Mouse (Mus musculus) lung, embryonic 15.5 days (tissue): ENCODE results near the gene Snapc4. TPM values are rescaled to one million over a fixed set of nuclear protein-coding genes. Genes with fewer than 3 reads are reported as not detected.

Source experiments
- ATAC-seq: fragments of 200-750 bp; cut with Nextera tagmentation; 2 replicates; pipeline ENCODE4 v1.8.0; 2017; ENCODE audit warnings: moderate number of reproducible peaks, borderline replicate concordance; ENCODE audit not compliant: low FRiP score, low TSS enrichment; ENCODE audit errors: extremely low read depth
- H3K27ac ChIP-seq: fragments of 300-500 bp; sonication (generic); 2 replicates; pipeline ENCODE4 v1.5.1; 2015; ENCODE audit warnings: moderate library complexity, mild to moderate bottlenecking, inconsistent platforms
- H3K27me3 ChIP-seq: fragments of 300-500 bp; sonication (generic); 2 replicates; pipeline ENCODE4 v1.6.1; 2015; ENCODE audit warnings: inconsistent platforms
- H3K36me3 ChIP-seq: fragments of 300-500 bp; sonication (generic); 2 replicates; pipeline ENCODE4 v1.6.1; 2015; ENCODE audit warnings: inconsistent platforms
- H3K4me1 ChIP-seq: fragments of 300-500 bp; sonication (generic); 2 replicates; pipeline ENCODE4 v1.6.1; 2015; ENCODE audit warnings: inconsistent platforms
- H3K4me2 ChIP-seq: fragments of 300-500 bp; sonication (generic); 2 replicates; pipeline ENCODE4 v1.6.1; 2015; ENCODE audit warnings: inconsistent platforms, mild to moderate bottlenecking, moderate library complexity
- H3K4me3 ChIP-seq: fragments of 300-500 bp; sonication (generic); 2 replicates; pipeline ENCODE4 v1.5.1; 2015; ENCODE audit warnings: mild to moderate bottlenecking, inconsistent platforms
- H3K9ac ChIP-seq: fragments of 300-500 bp; sonication (generic); 2 replicates; pipeline ENCODE4 v1.6.1; 2015; ENCODE audit warnings: inconsistent platforms
- H3K9me3 ChIP-seq: fragments of 300-500 bp; sonication (generic); 2 replicates; pipeline ENCODE4 v1.6.1; 2016; ENCODE audit warnings: inconsistent platforms
- WGBS: fragments of 180-500 bp; shearing (Covaris S2); methylation state at CpG from one replicate; pipeline ENCODE4 v1.1.7; 2015; 5-methylcytosine and 5-hydroxymethylcytosine counted together
- polyA plus RNA-seq: library from polyadenylated mRNA; unstranded; fragments of >200 nt; fragmentation: Nextera tagmentation; extraction: Ambion mirVana; gene quantifications from 2 replicates; pipeline ENCODE4 v1.2.1, GENCODE M21; 2015

The Snapc4 gene
- polyA plus RNA-seq, 1 experiment from 2014 or later, result 30.0 TPM

DNA sequence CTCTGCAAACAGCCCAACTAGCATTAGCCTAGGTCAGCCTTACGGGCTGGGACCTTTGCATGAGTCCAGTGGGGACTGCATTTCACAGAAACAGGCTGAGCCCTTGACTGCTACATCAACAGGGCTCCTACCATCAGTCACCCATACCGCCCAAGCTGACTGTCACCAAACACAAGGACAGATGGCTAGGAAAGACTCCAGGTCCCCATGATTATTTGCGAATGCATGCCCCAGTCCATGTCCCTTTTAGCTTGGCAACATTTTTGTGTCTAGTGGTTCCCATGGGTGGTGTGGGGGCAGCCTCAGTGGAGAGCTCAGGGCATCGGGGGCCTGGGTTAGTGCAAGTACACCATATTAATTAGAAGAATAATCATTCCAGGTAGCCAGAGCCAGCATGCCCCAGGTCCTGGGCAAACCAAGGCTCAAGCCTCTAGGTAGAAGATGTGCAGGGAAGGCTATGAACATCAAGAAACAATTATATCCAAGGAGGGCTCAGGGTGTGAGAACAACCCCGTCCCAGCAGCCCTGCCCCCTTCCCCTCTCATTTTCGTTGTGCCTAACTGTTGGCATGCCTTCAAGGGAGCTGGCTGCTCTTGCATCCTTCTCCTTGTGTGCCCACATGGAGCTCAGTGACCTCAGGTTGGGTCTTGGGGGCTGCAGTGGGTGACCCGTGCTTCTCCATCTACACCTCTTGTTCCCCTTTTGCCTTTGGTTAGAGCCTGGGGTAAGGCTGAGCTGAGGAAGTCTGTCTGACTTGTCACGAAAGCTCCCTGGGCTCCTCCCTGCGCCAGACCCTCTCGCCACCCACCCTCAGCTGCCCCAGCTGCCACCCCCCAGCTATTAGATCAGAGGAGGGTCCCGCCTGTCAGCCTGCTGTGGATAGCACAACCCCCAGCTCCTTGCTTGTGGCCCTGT, 27.1 kb downstream of the Snapc4 start:
- Histone ChIP-seq H3K27me3 (no peaks in the 10 kb centered on the region), H3K9me3 (no peaks in the 10 kb centered on the region), H3K4me2 (peak overlapping the region; percentile 97), H3K4me1 (peaks cover 38% of the 10 kb centered on the region), H3K27ac (no peak overlapping the region), H3K9ac (peak overlapping the region; percentile 78; the same call in 1 of the 2 replicates), H3K4me3 (peak overlapping the region; percentile 75), H3K36me3 (peaks cover 15% of the 10 kb centered on the region; the same call in 1 of the 2 replicates)
- 81% methylated on average over 11 of the region's 11 CpGs for WGBS
- no peak for ATAC-seq

DNA sequence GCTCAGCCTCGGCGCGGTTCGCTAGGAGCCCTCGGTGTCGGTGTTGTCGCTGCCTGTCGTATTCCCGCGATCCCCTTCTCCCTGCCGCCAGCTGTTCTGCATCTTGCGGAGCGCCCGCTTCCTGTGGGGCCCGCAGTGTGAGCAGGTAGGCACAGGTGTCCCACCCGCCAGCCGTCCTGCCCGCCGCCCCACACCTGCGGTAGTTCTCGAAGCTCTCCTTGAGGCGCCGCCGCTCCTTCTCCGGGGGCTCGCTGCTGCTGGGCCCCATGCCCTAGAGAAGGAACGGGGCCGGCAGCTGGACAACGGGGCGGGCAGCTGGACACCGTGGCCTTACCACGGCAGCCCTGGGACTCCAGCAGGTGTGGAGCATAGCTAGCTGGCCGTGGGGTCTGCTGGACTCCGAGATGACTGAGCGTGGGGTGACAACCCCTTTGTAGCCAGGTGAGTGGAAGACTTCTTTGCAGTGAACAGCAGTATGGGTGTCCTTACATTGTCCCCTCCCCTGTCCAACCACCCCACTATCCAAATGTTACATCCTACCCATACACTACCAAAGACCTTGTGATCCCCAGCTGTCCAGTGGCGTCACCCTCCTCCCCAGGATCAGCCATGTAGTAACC, 28.1 kb downstream of the Snapc4 start:
- Histone ChIP-seq H3K9ac (peak overlapping the region; percentile 78), H3K9me3 (no peaks in the 10 kb centered on the region), H3K4me1 (peaks cover 44% of the 10 kb centered on the region), H3K4me3 (peak overlapping the region; percentile 75), H3K27ac (peak overlapping the region; percentile 67), H3K4me2 (peak overlapping the region; percentile 97), H3K36me3 (peaks cover 20% of the 10 kb centered on the region; the same call in 1 of the 2 replicates), H3K27me3 (no peaks in the 10 kb centered on the region)
- WGBS, result 2% methylated on average over 36 of the region's 36 CpGs
- peak; percentile 21; the same call in 1 of the 2 replicates for ATAC-seq

GRCm38 (mm10) chr2:26351358-26352290, 28.8 kb downstream of the Snapc4 start, which contains the start of gene Dnlz:
Gene Dnlz, minus strand, starts transcription at chr2:26352110.
- H3K4me2 ChIP-seq, result peak within 1 kb of the TSS; percentile 97
- peaks cover 28% of the 10 kb centered on the region; the same call in 1 of the 2 replicates for H3K36me3 ChIP-seq
- H3K27ac ChIP-seq, result peak within 1 kb of the TSS; percentile 87
- peaks cover 44% of the 10 kb centered on the region for H3K4me1 ChIP-seq
- H3K9ac ChIP-seq, result peak within 1 kb of the TSS; percentile 93
- WGBS, result 1% methylated on average over 62 of the region's 62 CpGs
- no peaks in the 10 kb centered on the region for H3K9me3 ChIP-seq
- H3K27me3 ChIP-seq, result no peaks in the 10 kb centered on the region
- ATAC-seq, result peak; percentile 74
- peak within 1 kb of the TSS; percentile 75 for H3K4me3 ChIP-seq

- peak; percentile 24 for ATAC-seq
- Histone ChIP-seq H3K9ac (no peak overlapping the region), H3K36me3 (peaks cover 55% of the 10 kb centered on the region), H3K4me3 (no peak overlapping the region), H3K27ac (peak overlapping the region; percentile 56), H3K9me3 (no peaks in the 10 kb centered on the region), H3K4me2 (no peak overlapping the region), H3K27me3 (no peaks in the 10 kb centered on the region), H3K4me1 (peaks cover 40% of the 10 kb centered on the region)
- WGBS, result 32% methylated on average over 6 of the region's 6 CpGs
Measured at GRCm38 (mm10) chr2:26348241-26348640, 32.2 kb downstream of the Snapc4 start.

GRCm38 (mm10) chr2:26342609-26343490, 37.6 kb downstream of the Snapc4 start:
- no peak overlapping the region for H3K9ac ChIP-seq
- H3K27ac ChIP-seq, result peak overlapping the region; percentile 88
- H3K36me3 ChIP-seq, result peaks cover 51% of the 10 kb centered on the region
- H3K4me3 ChIP-seq, result no peak overlapping the region
- H3K4me1 ChIP-seq, result peaks cover 34% of the 10 kb centered on the region
- no peaks in the 10 kb centered on the region for H3K27me3 ChIP-seq
- no peaks in the 10 kb centered on the region for H3K9me3 ChIP-seq
- WGBS, result 44% methylated on average over 11 of the region's 11 CpGs
- peak overlapping the region; percentile 12; the same call in 1 of the 2 replicates for H3K4me2 ChIP-seq
- peak; percentile 37 for ATAC-seq

DNA sequence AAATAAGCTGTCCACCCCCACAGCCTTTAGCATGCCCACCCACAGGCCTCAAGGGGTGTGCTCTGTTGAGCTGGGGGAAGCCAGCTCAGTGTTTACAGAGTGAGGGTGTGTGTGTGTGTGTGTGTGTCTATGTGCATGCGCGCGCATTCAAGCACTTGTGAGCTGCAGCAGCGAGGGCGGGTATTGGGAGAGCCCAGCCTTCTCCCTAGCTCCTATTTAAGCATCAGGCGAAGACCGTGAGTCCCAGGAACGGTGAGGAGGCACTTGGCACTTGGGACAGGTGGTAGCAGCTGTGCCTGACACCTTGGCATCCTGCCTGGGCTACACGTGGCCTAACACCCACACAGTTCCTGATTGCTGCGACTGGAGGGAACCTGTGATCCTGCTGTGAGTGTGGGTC, 38.4 kb downstream of the Snapc4 start:
- H3K4me3 ChIP-seq, result no peak overlapping the region
- H3K9ac ChIP-seq, result no peak overlapping the region
- peak overlapping the region; percentile 12; the same call in 1 of the 2 replicates for H3K4me2 ChIP-seq
- H3K36me3 ChIP-seq, result peaks cover 45% of the 10 kb centered on the region
- WGBS, result 25% methylated on average over 10 of the region's 10 CpGs
- peaks cover 31% of the 10 kb centered on the region for H3K4me1 ChIP-seq
- H3K27ac ChIP-seq, result peak overlapping the region; percentile 88
- no peaks in the 10 kb centered on the region for H3K27me3 ChIP-seq
- peak; percentile 50 for ATAC-seq
- H3K9me3 ChIP-seq, result no peaks in the 10 kb centered on the region

- Histone ChIP-seq H3K27ac (peak overlapping the region; percentile 88), H3K9me3 (no peaks in the 10 kb centered on the region), H3K36me3 (peaks cover 40% of the 10 kb centered on the region), H3K4me2 (peak overlapping the region; percentile 12; the same call in 1 of the 2 replicates), H3K4me1 (peaks cover 28% of the 10 kb centered on the region), H3K9ac (no peak overlapping the region), H3K27me3 (no peaks in the 10 kb centered on the region), H3K4me3 (no peak overlapping the region)
- peak; percentile 24; the same call in 1 of the 2 replicates for ATAC-seq
- WGBS, result 76% methylated on average over 2 of the region's 2 CpGs
Measured at GRCm38 (mm10) chr2:26341510-26341981, 38.9 kb downstream of the Snapc4 start.

DNA sequence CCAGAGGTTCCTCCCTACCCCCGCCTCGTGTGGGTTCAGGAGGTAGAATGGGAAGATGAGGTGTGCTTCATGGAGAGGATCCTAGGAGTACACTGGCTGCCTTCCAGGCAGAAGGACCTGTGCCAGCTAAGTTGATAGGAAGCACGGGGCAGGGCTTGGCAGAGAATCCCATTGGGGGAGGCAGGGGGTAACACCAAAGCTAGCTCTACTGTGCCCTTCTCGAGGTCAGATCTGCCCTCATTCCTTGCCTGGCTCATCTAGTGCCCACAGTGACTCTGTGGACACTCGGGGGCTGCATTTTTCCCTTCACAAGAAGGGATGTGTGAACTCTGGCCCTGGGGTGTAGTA, 41.3 kb downstream of the Snapc4 start:
- no peak overlapping the region for H3K4me2 ChIP-seq
- WGBS, result 66% methylated on average over 5 of the region's 5 CpGs
- peaks cover 28% of the 10 kb centered on the region for H3K4me1 ChIP-seq
- no peaks in the 10 kb centered on the region for H3K27me3 ChIP-seq
- H3K9ac ChIP-seq, result no peak overlapping the region
- no peak for ATAC-seq
- H3K4me3 ChIP-seq, result no peak overlapping the region
- H3K27ac ChIP-seq, result no peak overlapping the region
- no peaks in the 10 kb centered on the region for H3K9me3 ChIP-seq
- H3K36me3 ChIP-seq, result peaks cover 20% of the 10 kb centered on the region

- Histone ChIP-seq H3K9me3 (no peaks in the 10 kb centered on the region), H3K27ac (no peak overlapping the region), H3K9ac (no peak overlapping the region), H3K27me3 (no peaks in the 10 kb centered on the region), H3K4me3 (no peak overlapping the region), H3K4me2 (no peak overlapping the region), H3K4me1 (peaks cover 28% of the 10 kb centered on the region), H3K36me3 (peaks cover 16% of the 10 kb centered on the region)
- 81% methylated on average over 9 of the region's 13 CpGs for WGBS
- no peak for ATAC-seq
Measured at GRCm38 (mm10) chr2:26338302-26339203, 41.9 kb downstream of the Snapc4 start.

GRCm38 (mm10) chr2:26330702-26331101, 49.8 kb downstream of the Snapc4 start:
- Histone ChIP-seq H3K4me2 (no peak overlapping the region), H3K27me3 (no peaks in the 10 kb centered on the region), H3K27ac (no peak overlapping the region), H3K4me3 (no peak overlapping the region), H3K9ac (no peak overlapping the region), H3K9me3 (no peaks in the 10 kb centered on the region), H3K4me1 (no peaks in the 10 kb centered on the region), H3K36me3 (peaks cover 58% of the 10 kb centered on the region)
- WGBS, result 69% methylated on average over 6 of the region's 6 CpGs
- no peak for ATAC-seq
